Mouse (Mus musculus): ENCODE data around the gene Syde2.

Gene Syde2

DNA sequence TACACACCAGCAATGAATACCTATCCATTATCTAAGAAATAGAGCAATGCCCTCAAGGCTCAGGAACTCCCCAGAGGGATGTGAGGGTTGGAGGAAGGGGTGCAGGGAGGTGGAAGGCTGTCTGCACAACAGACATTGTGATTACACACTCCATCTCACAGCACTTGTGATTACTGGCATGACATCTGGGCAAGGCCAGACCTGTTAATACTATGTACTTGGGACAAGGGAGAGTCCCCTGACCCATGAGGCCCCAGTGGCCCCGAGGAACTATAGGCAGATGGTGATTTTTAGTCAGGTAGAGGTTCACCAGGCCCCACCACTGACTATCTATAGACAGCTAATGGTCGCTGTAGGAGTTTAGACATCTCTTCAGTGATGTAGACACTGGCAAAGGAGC is 66.2 kb downstream of the Syde2 start:
- DNase-seq (ENCODE audit: low spot score in 2 of 2) = peak in 1 of 2 experiments; percentile 42

- DNase-seq (ENCODE audit: low spot score in 2 of 2) = peak; percentile 1 to 51
Measured at GRCm38 (mm10) chr3:146057131-146057530, 69.5 kb downstream of the Syde2 start.

DNA sequence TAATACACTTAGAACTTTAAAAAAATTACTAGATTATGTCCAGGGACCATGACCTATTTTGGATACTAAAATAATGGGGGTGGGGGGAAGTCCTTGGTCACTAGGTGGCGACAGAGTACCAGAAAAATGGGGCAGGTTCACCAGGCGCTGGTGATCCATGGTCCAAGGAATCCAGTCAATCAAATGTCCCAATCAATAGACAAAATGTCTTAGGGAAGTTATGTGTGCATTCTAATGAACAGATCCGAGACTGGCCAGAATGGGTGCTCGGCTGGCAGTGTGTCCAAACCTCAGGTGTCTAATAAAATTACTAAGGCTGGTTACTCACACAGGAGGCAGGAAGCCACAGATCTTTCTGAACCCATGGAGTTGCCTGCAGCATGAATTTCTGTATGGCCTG is 70.6 kb downstream of the Syde2 start:
- DNase-seq (ENCODE audit: low spot score in 2 of 2) = peak; percentile 17 to 70

GRCm38 (mm10) chr3:146059356-146059926 is 71.8 kb downstream of the Syde2 start:
- DNase-seq (ENCODE audit: low spot score in 2 of 2) = peak; percentile 9 to 52

GRCm38 (mm10) chr3:146063146-146063545 is 75.5 kb downstream of the Syde2 start:
- peak; percentile 4 to 42 for DNase-seq (ENCODE audit: low spot score in 2 of 2)

- DNase-seq (ENCODE audit: low spot score in 2 of 2) = peak in 1 of 2 experiments; percentile 11
Measured at GRCm38 (mm10) chr3:146069276-146069675, 81.6 kb downstream of the Syde2 start.
